Mouse (Mus musculus) stomach, embryonic 15.5 days (tissue): ENCODE measurements at regions not wholly inside any gene's neighbourhood (a gene's known extent, or its start where the extent isn't known, plus 50 kb on each side); places are given as distances from the start of the nearest gene placed in this dataset.

Experiments used
- ATAC-seq: fragments of 200-750 bp; cut with Nextera tagmentation; 2 replicates; pipeline ENCODE4 v1.8.0; 2017; ENCODE audit warnings: low read depth, moderate number of reproducible peaks, moderate TSS enrichment; ENCODE audit not compliant: insufficient read depth, low FRiP score
- H3K27ac ChIP-seq: fragments of 300-500 bp; sonication (generic); 2 replicates; pipeline ENCODE4 v1.5.1; 2015; ENCODE audit warnings: mild to moderate bottlenecking, inconsistent platforms
- H3K27me3 ChIP-seq: fragments of 300-500 bp; sonication (generic); replicated peaks from 2 replicates; pipeline ENCODE4 v1.6.1; 2015; ENCODE audit warnings: inconsistent platforms
- H3K36me3 ChIP-seq: fragments of 300-500 bp; sonication (generic); 2 replicates; pipeline ENCODE4 v1.6.1; 2015; ENCODE audit warnings: inconsistent platforms
- H3K4me1 ChIP-seq: fragments of 300-500 bp; sonication (generic); 2 replicates; pipeline ENCODE4 v1.6.1; 2015; ENCODE audit warnings: inconsistent platforms
- H3K4me2 ChIP-seq: fragments of 300-500 bp; sonication (generic); 2 replicates; pipeline ENCODE4 v1.6.1; 2015; ENCODE audit warnings: mild to moderate bottlenecking, inconsistent platforms
- H3K4me3 ChIP-seq: fragments of 300-500 bp; sonication (generic); replicated peaks from 2 replicates; pipeline ENCODE4 v1.5.1; 2015; ENCODE audit warnings: inconsistent platforms
- H3K9ac ChIP-seq: fragments of 300-500 bp; sonication (generic); 2 replicates; pipeline ENCODE4 v1.6.1; 2015; ENCODE audit warnings: inconsistent platforms
- H3K9me3 ChIP-seq: fragments of 300-500 bp; sonication (generic); 2 replicates; pipeline ENCODE4 v1.6.1; 2016; ENCODE audit warnings: inconsistent platforms
- WGBS: fragments of 180-500 bp; shearing (Covaris S2); methylation state at CpG from one replicate; pipeline ENCODE4 v1.1.7; 2015; 5-methylcytosine and 5-hydroxymethylcytosine counted together

DNA sequence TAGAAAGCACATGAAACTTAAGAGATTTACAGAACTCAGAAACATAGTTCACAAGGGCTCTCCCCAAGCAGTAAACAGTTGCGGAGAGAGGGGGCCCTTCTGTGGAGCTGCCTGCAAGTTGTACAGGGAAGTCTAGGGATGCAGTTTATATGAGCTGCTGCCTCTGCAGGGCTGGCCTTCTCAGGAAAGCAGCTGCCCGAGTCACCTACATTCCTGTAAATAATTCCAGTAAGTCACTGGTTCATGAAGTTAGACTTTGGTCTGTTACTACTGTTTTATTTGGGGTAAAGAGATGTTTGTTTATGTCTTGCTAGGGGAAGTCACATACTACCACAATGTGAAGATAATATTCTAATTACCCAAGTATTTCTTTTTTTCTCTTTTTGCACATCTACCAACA is 601.1 kb downstream of the Etnk1 start:
- no peak for ATAC-seq
- Histone ChIP-seq H3K4me3 (no peak overlapping the region), H3K36me3 (no peaks in the 10 kb centered on the region), H3K27ac (no peak overlapping the region), H3K4me1 (no peaks in the 10 kb centered on the region), H3K4me2 (no peak overlapping the region), H3K9ac (no peak overlapping the region), H3K9me3 (no peaks in the 10 kb centered on the region), H3K27me3 (no peaks in the 10 kb centered on the region)
- 62% methylated on average over 2 of the region's 2 CpGs for WGBS
